Mouse (Mus musculus) kidney, embryonic 14.5 days (tissue): ENCODE measurements around the gene Smox. TPM values are rescaled to one million over a fixed set of nuclear protein-coding genes. Genes with fewer than 3 reads are reported as not detected.

Experiments used
- ATAC-seq: fragments of 200-750 bp; cut with Nextera tagmentation; 2 replicates; pipeline ENCODE4 v1.8.0; 2017; ENCODE audit warnings: moderate number of reproducible peaks, mild to moderate bottlenecking, moderate TSS enrichment, moderate library complexity; ENCODE audit not compliant: low FRiP score, low TSS enrichment
- H3K27ac ChIP-seq: fragments of 300-500 bp; sonication (generic); 2 replicates; pipeline ENCODE4 v1.5.1; 2014; ENCODE audit warnings: low read depth, mild to moderate bottlenecking, low read length, moderate library complexity, mixed read lengths
- H3K27me3 ChIP-seq: fragments of 300-500 bp; sonication (generic); 2 replicates; pipeline ENCODE4 v1.6.1; 2014; ENCODE audit warnings: mild to moderate bottlenecking, low read length; ENCODE audit not compliant: control insufficient read depth, insufficient read depth
- H3K36me3 ChIP-seq: fragments of 300-500 bp; sonication (generic); 2 replicates; pipeline ENCODE4 v1.6.1; 2014; ENCODE audit warnings: low read length, mixed read lengths; ENCODE audit not compliant: control insufficient read depth, insufficient read depth
- H3K4me1 ChIP-seq: fragments of 300-500 bp; sonication (generic); 2 replicates; pipeline ENCODE4 v1.6.1; 2014; ENCODE audit warnings: low read length, mixed read lengths; ENCODE audit not compliant: control insufficient read depth, insufficient read depth
- H3K4me2 ChIP-seq: fragments of 300-500 bp; sonication (generic); replicated peaks from 2 replicates; pipeline ENCODE4 v1.6.1; 2014; ENCODE audit warnings: low read depth, mild to moderate bottlenecking, low read length
- H3K4me3 ChIP-seq: fragments of 300-500 bp; sonication (generic); 2 replicates; pipeline ENCODE4 v1.5.1; 2014; ENCODE audit warnings: mild to moderate bottlenecking, low read length
- H3K9ac ChIP-seq: fragments of 300-500 bp; sonication (generic); 2 replicates; pipeline ENCODE4 v1.6.1; 2014; ENCODE audit warnings: low read depth, mild to moderate bottlenecking, low read length, moderate library complexity
- H3K9me3 ChIP-seq: fragments of 300-500 bp; sonication (generic); 2 replicates; pipeline ENCODE4 v1.6.1; 2016; ENCODE audit warnings: low read length; ENCODE audit not compliant: control insufficient read depth
- WGBS: fragments of 180-500 bp; shearing (Covaris S2); extraction: QIAGEN DNeasy Blood & Tissue Kit; methylation state at CpG from one replicate; pipeline ENCODE4 v1.1.7; 2014; 5-methylcytosine and 5-hydroxymethylcytosine counted together
- polyA plus RNA-seq: library from polyadenylated mRNA; unstranded; fragments of >200 nt; fragmentation: Nextera tagmentation; extraction: Ambion mirVana; gene quantifications from 2 replicates; pipeline ENCODE4 v1.2.1, GENCODE M21; 2014

Gene Smox
- polyA plus RNA-seq, 1 experiment from 2014 or later: 29.1 TPM

- H3K4me1 ChIP-seq: no peaks in the 10 kb centered on the region
- H3K4me2 ChIP-seq: no peak overlapping the region
- no peak overlapping the region for H3K9ac ChIP-seq
- H3K36me3 ChIP-seq: no peaks in the 10 kb centered on the region
- 67% methylated on average over 7 of the region's 7 CpGs for whole genome bisulfite sequencing
- no peak overlapping the region for H3K4me3 ChIP-seq
- no peaks in the 10 kb centered on the region for H3K9me3 ChIP-seq
- no peak overlapping the region for H3K27ac ChIP-seq
- no peak for ATAC-seq
- no peaks in the 10 kb centered on the region for H3K27me3 ChIP-seq
These were observed 47.0 kb downstream of the Smox start for GRCm38 (mm10) chr2:131538341-131538740.

GRCm38 (mm10) chr2:131539780-131540179 is 48.5 kb downstream of the Smox start:
- Histone ChIP-seq H3K4me3 (no peak overlapping the region), H3K36me3 (no peaks in the 10 kb centered on the region), H3K27ac (no peak overlapping the region), H3K9ac (no peak overlapping the region), H3K4me2 (no peak overlapping the region), H3K27me3 (no peaks in the 10 kb centered on the region), H3K4me1 (no peaks in the 10 kb centered on the region), H3K9me3 (no peaks in the 10 kb centered on the region)
- 86% methylated on average over 6 of the region's 6 CpGs for WGBS
- ATAC-seq: no peak

- H3K36me3 ChIP-seq: no peaks in the 10 kb centered on the region
- no peak overlapping the region for H3K9ac ChIP-seq
- H3K4me1 ChIP-seq: 0 out of 2 replicates have a peak, but pooled peaks cover 3% of the 10 kb centered on the region
- H3K9me3 ChIP-seq: no peaks in the 10 kb centered on the region
- H3K4me3 ChIP-seq: no peak overlapping the region
- 78% methylated on average over 4 of the region's 4 CpGs for WGBS
- peaks cover 13% of the 10 kb centered on the region for H3K27me3 ChIP-seq
- no peak overlapping the region for H3K4me2 ChIP-seq
- no peak overlapping the region for H3K27ac ChIP-seq
- ATAC-seq: no peak
These were observed 50.4 kb downstream of the Smox start for GRCm38 (mm10) chr2:131541686-131542085.

- no peaks in the 10 kb centered on the region for H3K36me3 ChIP-seq
- no peak overlapping the region for H3K27ac ChIP-seq
- H3K4me1 ChIP-seq: 0 out of 2 replicates have a peak, but pooled peaks cover 3% of the 10 kb centered on the region
- WGBS: 40% methylated on average over 6 of the region's 6 CpGs
- peaks cover 19% of the 10 kb centered on the region for H3K27me3 ChIP-seq
- no peak overlapping the region for H3K4me3 ChIP-seq
- H3K4me2 ChIP-seq: no peak overlapping the region
- no peak for ATAC-seq
- no peaks in the 10 kb centered on the region for H3K9me3 ChIP-seq
- no peak overlapping the region for H3K9ac ChIP-seq
These were observed 51.2 kb downstream of the Smox start for GRCm38 (mm10) chr2:131542531-131542930.

GRCm38 (mm10) chr2:131545386-131546307 is 54.4 kb downstream of the Smox start:
- Histone ChIP-seq H3K27me3 (peaks cover 36% of the 10 kb centered on the region), H3K4me2 (peak overlapping the region; percentile 70), H3K9ac (peak overlapping the region; percentile 45), H3K9me3 (no peaks in the 10 kb centered on the region), H3K36me3 (no peaks in the 10 kb centered on the region), H3K4me3 (peak overlapping the region; percentile 45), H3K4me1 (0 out of 2 replicates have a peak, but pooled peaks cover 3% of the 10 kb centered on the region), H3K27ac (no peak overlapping the region)
- 2% methylated on average over 45 of the region's 45 CpGs for WGBS
- peak; percentile 63 for ATAC-seq

- H3K4me3 ChIP-seq: peak overlapping the region; percentile 45
- no peaks in the 10 kb centered on the region for H3K36me3 ChIP-seq
- peaks cover 36% of the 10 kb centered on the region for H3K27me3 ChIP-seq
- peak overlapping the region; percentile 70 for H3K4me2 ChIP-seq
- 2% methylated on average over 27 of the region's 27 CpGs for WGBS
- peak overlapping the region; percentile 45 for H3K9ac ChIP-seq
- H3K9me3 ChIP-seq: no peaks in the 10 kb centered on the region
- H3K27ac ChIP-seq: no peak overlapping the region
- ATAC-seq: 0 out of 2 replicates have a peak, but pooled peaks have one; percentile 3
- 0 out of 2 replicates have a peak, but pooled peaks cover 3% of the 10 kb centered on the region for H3K4me1 ChIP-seq
These were observed 55.0 kb downstream of the Smox start for GRCm38 (mm10) chr2:131546308-131546700.

GRCm38 (mm10) chr2:131546745-131547408 is 55.6 kb downstream of the Smox start:
- WGBS: 10% methylated on average over 19 of the region's 19 CpGs
- no peak for ATAC-seq
- Histone ChIP-seq H3K4me1 (0 out of 2 replicates have a peak, but pooled peaks cover 3% of the 10 kb centered on the region), H3K27me3 (peaks cover 36% of the 10 kb centered on the region), H3K27ac (no peak overlapping the region), H3K4me3 (peak overlapping the region; percentile 45; the same call in 1 of the 2 replicates), H3K36me3 (no peaks in the 10 kb centered on the region), H3K9me3 (no peaks in the 10 kb centered on the region), H3K4me2 (peak overlapping the region; percentile 70; the same call in 1 of the 2 replicates), H3K9ac (no peak overlapping the region)

GRCm38 (mm10) chr2:131548330-131548729 is 57.0 kb downstream of the Smox start:
- Histone ChIP-seq H3K27ac (no peak overlapping the region), H3K27me3 (peaks cover 36% of the 10 kb centered on the region), H3K9ac (no peak overlapping the region), H3K36me3 (no peaks in the 10 kb centered on the region), H3K4me1 (0 out of 2 replicates have a peak, but pooled peaks cover 3% of the 10 kb centered on the region), H3K9me3 (no peaks in the 10 kb centered on the region), H3K4me2 (no peak overlapping the region), H3K4me3 (no peak overlapping the region)
- no peak for ATAC-seq
- 65% methylated on average over 2 of the region's 2 CpGs for WGBS
